Mouse (Mus musculus) v-Abl transformed pro-B cells (cell line): Measurements from ENCODE around the gene Pcca.

Source experiments
- in situ Hi-C, 2 experiments: fragments of 400-800 bp; cut with MboI; formaldehyde crosslinking; loops; one replicate each; pipeline ENCODE4 v1.15.1; 2025; ENCODE audit not compliant: unreplicated experiment in 2 of 2

The Pcca gene

DNA sequence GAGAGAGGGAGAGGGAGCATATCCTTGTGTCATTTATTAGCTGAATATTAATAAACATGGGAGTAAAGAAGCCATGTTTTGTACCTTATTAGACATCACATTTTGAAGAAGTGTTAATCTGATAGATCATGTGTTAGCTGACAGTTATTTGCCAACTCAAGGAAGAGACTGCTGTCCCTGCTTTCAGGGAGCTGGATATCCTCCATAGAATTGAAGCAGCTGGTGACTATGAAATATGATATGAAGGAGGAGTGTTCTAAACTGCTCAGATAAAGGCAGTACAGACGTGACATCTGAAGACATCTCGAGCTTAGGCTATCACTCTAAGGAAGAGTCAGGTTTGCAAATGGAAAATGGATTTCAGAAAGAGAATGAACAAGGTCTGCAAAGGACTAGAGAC is 289.7 kb downstream of the Pcca start:
- in situ Hi-C loops = no loop called here

DNA sequence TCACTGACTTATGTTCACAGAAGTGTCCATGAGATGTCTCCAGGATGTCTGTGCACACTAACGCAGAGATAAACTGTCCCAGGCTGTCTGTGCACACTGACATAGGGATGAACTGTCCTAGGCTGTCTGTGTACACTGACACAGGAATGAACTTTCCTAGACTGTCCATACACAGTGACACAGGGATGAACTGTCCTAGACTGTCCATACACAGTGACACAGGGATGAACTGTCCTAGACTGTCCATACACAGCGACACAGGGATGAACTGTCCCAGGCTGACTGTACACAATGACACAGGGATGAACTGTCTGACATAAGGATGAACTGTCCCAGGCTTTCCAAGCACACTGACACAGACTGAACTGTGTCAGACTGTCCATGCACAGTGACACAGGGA is 291.3 kb downstream of the Pcca start:
- in situ Hi-C loops = no loop called here

DNA sequence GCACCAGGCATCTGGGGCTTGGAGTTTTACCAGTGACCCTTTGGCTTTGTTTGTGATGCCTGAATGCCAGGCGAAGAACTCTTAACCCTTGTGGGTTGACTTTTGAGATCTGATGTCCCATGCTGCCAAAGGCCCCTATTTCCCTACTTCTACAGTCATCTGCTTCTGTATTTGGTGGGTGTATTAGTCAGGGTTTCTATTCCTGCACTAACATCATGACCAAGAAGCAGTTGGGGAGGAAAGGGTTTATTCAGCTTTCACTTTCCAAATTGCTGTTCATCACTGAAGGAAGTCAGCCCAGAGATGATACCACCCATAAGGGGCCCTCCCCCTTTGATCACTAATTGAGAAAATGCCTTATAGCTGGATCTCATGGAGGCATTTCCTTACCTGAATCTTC is 296.3 kb downstream of the Pcca start:
- in situ Hi-C loops = no loop called here

DNA sequence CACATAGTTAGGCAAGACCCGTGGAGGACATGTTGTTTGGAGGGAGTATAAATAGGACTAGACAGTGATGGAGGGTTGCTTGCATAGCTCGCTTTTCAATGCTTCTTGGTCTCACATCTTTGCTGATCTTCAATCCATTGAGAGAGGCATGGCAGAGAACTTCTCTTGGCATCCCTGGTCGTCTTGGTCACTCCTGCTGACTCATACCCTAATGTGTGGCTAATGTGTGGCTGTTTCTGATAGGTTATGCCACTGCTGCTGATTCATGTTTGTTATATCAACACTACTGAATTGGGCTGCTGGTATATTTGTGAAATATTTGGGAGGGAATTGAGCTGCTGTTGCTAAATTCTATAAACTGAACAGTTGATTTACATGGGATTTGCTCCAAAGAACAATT is 299.5 kb downstream of the Pcca start:
- in situ Hi-C loops = no loop called here

DNA sequence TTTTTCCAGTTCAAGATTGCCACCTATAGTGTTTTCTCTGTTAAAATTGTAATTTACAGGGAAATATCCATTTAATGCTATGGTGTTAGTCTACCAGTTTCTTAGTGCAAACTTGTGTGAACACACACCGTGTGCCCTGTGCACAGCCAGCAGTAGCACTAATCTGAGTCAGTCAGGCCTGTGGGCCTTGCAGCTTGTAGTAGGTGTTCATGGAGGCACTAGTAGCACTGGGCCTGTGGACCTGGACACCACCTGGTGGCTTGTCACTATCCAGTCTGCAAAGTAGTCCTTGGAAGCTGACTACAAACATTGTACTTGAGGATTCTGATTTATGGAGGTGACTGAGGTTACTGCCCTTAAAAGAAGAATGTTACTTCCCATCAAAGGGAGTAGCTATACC is 300.6 kb downstream of the Pcca start:
- in situ Hi-C loops = no loop called here

DNA sequence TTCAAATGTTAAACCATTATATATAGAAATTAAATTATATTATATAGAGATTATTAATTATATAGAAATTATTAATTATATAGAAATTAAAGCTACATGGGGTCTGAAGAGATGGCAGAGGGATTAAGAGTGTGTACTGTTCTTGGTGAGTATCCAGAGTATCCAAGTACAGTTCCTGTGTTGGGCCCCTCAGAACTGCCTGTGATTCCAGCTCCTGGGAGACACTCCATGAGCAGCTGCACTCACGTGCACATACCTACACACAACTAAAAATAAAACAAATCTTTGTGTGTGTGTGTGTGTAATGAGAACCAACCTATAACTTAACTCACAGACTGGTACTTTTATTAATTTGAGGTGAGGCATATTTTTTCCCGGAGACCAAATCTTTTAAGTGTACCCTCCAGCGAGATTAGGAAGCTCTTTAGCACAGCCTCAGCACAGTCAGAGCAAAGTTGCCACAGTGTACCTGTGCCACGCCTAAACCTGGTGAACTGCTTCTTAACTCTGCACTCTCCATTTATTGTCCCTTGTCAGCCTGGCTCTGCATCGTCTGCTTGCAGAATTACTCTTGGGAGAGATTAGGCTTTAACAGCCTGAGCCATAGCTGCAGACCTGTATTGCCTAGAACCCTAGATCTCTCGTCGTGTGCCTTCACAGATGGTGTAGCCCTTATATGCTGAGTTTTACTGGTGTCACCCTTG is 301.5 kb downstream of the Pcca start:
- in situ Hi-C loops = no loop called here

DNA sequence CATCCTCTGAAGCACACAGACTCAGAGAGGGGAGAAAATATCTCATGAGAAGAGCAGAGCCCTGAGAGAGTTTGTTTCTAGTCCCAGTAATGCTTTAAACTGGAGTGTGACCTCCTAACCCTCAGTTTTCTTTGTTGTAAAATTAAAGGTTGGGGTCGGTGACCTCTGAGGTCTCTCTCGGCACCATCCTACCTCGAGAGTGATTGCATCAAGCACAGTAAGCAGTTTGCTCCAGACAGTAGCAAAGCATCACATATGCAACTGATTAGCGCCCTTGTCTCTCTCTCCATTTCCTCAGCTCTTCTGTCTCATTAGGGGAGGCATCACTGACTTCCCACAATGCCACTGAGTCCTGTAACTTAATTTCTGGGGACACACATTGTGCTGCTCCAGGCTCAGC is 302.1 kb downstream of the Pcca start:
- in situ Hi-C loops = no loop called here

DNA sequence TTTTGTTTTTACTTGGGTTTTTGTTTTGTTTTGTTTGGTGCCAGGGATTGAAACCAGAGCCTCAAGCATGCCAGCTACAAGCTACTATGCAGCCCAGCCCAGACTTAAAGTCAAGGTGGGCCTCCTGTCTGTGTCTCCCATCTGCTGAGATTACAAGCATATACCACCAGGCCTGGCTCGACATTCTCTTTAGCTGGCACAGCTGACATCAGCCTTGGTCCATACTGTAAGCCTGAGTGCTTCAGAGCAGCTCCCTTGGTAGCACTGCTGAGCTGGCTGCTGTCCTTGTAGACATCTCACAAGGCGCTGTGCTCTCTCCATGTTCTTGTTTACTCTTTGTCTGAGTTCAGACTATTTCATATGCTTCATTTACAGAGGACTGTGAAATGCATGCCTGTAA is 302.9 kb downstream of the Pcca start:
- in situ Hi-C loops = no loop called here

DNA sequence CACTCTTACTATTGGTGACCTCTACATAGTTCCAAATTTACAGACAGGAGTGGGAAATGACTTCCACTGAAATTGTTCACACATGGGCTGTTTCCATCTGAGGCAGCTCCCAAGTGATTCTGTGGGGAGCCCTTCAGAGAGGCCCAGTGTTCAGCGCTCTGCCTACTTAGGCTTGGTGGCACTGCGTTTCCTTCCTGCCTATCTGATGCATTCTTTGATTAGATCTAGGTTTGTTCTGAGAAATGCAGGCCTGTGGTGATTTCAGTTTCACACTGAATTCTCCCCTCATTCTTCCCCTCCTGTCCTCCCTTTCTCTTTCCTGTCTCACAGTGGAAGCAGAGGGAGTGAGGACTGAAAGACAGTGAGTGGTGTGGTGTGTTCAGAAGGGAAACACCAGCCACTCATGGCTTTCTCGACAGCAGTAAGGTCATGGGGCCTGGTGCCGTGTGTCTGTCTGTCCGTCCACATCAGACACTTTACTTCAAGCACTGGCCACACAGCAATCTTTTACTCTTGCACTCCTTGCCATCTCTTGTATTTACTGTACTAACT is 318.5 kb downstream of the Pcca start:
- in situ Hi-C loops = loop anchor here (5.0 to 25.0 kb wide), 2 partner anchors 95 to 290 kb away; no protein-coding TSS in a partner anchor

DNA sequence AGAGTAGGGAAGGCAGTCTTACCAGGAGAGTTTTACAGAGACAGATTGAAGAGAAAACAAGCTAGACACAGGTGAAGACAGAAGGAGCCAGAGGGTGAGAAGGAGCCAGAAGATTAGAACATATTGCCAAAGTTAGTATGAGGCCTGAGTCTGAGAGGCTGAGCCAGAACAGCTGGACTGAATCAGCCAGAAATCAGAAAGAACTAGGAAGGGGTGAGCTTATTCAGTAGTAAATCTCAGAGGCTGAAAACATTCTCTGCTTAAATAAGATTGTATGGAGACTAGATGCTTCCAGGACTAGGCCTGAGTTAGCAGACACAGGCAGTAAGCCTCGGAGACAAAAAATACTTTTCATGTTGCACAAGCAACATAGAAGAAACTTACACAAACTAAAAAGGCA is 325.7 kb downstream of the Pcca start:
- in situ Hi-C loops = loop anchor here in 1 of 2 experiments (25.0 kb wide), 1 partner anchor 297 kb away; no protein-coding TSS in a partner anchor

DNA sequence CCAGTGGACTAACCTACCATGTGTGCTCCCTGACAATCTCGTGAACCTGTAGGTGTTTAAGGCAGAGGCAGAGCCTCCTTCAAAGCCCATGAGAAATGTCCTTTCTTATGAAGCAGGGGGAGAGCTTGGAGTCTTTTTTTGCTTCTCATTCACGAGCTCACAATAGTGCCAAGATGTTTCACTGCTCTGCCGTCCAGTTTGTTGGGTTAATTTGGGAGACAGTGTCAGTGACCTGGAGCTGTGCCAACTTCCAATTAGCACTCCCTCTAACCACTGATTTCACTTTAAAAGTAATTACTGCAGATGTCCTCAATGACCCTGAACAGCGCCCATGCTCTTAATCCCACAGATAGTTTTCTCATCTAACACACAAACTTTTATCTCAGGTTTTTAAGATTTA is 328.5 kb downstream of the Pcca start:
- in situ Hi-C loops = loop anchor here in 1 of 2 experiments (25.0 kb wide), 1 partner anchor 300 kb away; no protein-coding TSS in a partner anchor

DNA sequence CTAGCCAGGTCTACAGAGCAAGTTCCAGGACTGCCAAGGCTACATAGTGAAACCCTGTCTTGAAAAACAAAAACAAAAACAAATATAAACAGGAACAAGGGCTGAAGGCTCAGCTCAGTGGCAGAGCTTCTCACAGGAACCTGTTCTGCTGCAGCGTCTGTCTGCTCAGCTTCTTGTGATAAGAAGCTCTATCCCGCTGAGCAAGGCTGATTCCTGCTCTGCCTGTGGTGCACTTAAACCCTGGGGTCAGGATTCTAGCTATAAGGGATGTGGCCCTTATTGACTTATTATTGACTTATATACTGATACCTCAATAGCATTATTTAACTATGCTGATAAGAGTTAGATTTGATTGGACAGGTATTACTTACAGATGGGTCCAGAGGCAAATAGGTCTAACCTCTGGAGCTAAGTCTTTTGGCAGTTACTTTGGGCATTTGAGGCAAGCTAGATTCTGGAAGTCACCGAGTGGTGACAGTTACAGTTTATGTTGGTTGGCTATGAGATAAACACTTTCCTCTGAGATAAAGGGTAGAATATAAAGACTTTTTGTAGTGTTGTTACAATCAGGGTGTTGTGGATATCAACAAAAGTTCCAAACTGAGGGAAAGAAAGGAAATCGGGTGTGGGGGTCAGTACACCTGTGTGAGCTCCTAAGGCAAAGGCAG is 331.5 kb downstream of the Pcca start:
- in situ Hi-C loops = loop anchor here in 1 of 2 experiments (25.0 kb wide), 1 partner anchor 303 kb away; no protein-coding TSS in a partner anchor

DNA sequence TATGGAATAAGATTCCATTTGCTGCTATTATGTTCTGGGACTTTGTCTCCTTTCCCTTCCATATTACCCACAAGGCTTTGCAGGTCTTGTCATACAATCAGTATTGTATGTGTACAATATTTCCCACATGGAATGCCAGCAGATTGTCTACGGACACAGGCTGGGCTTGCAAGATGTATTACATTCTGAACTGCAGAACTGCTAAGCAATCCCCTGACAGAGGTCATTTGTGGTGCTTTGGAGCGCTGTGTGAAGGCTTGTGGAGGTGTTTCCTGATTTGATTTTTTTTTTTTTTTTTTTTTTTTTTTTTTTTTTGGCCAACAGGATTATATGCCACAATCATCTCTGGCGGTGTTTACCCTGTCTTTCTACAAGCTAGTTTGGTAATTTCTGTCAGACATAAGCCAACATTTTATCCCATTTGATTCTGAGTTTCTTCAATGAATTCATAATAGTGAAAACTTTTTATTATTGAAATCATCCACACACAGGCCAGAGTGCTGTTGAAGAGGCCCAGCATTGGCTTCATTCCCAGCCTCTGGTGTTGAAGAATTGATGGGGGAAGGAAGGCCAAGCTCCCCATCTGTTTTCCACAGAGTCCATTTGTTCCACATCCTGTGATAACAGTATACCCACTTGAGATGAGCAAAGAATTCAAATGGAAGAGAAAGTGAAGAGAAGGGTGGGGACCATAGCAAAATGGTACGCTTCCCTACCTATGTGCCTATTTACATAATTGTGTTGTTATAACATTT is 333.6 kb downstream of the Pcca start:
- in situ Hi-C loops = loop anchor here in 1 of 2 experiments (25.0 kb wide), 1 partner anchor 305 kb away; no protein-coding TSS in a partner anchor

DNA sequence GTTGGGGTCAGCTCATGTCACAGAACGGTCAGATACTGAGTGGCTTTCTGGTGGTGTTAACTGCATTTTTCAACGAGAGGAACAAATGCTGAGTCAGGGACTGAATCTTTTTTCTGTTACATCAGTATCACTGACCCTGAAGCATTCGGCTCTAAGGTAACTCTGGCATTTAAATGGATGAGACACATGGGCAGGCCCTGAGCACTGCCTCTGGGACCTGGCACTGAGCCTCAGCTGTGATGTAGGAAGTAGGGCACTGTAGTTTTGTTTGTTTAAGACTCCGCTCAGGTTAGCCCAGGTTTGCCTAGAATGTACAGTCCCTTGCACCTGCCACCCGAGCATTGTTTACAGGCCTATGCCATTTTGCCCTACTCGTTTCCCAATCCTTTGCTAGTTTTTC is 335.7 kb downstream of the Pcca start:
- in situ Hi-C loops = loop anchor here in 1 of 2 experiments (10.0 to 25.0 kb wide), 2 partner anchors 308 to 805 kb away; no protein-coding TSS in a partner anchor

DNA sequence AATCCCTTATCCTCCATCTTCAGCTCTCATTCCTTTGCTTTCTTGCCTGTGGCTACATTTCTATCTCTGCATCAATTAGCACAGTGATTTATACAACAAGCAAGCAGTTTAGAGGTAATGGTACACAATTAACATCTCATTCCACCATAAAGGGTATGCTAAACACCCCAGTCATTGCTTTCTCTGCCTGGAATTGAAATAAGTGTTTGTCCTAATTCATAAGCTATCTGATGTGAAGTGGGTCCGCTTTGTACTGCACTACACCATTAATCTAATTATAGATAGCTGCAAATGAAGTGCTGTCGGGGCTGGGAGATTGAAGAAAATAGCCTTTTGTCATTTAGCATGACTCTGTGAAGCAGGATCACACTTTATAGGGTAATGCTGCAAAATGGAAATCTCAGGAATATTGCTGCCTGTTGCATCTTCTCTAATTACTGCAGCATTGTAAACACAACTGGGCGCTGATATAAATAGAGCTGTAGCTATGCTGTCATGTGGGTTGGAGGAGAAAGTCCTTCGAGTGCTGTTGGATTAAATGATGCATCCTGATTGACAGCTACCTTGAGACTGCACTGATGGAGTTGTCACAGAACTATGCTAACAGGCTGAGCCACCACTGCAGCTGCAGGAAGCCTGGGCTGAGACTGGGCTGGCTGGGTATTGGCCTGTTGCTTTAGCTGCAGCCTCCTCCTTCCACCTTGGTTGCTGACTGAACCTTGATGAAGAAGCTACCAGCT is 337.9 kb downstream of the Pcca start:
- in situ Hi-C loops = loop anchor here in 1 of 2 experiments (10.0 to 25.0 kb wide), 2 partner anchors 310 to 807 kb away; no protein-coding TSS in a partner anchor

DNA sequence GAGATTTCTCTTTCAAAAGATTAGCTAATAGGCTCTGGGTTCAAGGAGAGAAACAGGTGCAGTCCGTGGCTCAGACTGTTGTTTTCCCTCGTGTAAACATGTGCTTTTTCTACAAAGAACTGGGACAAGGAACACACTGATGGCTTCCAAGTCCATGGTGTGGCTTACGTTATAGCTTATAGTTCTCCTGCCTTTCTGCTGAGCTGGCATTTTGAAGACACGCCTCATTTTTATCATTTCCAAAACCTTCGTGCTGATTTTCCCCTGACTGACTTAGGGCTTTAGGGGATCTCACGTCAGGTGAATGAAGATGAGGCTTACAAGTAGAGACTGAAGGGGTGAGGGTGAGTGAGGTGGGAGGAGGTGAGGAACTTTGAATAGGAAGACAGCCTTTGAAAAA is 338.5 kb downstream of the Pcca start:
- in situ Hi-C loops = loop anchor here in 1 of 2 experiments (10.0 to 25.0 kb wide), 2 partner anchors 310 to 808 kb away; no protein-coding TSS in a partner anchor

DNA sequence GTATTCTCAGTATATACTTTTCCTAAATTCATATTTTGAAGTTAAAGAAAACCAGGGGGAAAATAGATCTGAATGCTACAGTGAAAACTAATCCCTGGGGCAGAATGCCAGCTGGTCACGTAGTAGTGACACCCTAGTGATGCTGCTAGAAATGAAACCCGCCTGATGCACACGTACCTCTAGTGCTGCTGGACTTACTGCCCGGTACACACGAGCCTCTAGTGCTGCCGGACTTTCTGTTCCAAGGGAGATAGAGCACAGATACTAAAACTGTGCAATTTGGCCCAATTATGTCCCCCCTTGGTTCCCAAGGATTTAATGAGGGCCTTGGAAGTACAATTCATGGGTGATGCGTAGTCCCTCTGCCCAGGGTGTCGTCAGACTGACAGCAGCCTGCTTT is 340.9 kb downstream of the Pcca start:
- in situ Hi-C loops = loop anchor here (5.0 to 10.0 kb wide), 3 partner anchors 363 to 810 kb away; no protein-coding TSS in a partner anchor

DNA sequence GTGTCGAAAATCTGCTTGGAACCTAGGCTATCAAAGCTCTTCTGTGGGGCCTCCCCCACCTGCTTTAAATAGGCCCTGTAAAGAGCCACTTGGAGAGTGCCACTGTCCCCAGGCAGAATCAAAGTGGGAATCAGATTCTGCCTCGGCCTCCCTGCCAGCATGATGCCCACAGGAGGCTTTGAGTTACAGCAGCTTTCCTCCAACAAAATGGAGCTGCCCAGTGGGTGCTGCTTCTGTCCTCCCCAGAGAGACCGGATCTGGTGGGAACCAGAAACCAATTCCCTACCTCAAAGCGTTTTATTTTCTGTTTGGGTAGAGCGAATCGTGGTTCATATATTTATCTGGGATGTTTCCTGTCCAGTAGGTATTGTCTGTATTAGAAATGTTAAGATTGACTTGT is 341.5 kb downstream of the Pcca start:
- in situ Hi-C loops = loop anchor here (5.0 to 10.0 kb wide), 3 partner anchors 363 to 811 kb away; no protein-coding TSS in a partner anchor

DNA sequence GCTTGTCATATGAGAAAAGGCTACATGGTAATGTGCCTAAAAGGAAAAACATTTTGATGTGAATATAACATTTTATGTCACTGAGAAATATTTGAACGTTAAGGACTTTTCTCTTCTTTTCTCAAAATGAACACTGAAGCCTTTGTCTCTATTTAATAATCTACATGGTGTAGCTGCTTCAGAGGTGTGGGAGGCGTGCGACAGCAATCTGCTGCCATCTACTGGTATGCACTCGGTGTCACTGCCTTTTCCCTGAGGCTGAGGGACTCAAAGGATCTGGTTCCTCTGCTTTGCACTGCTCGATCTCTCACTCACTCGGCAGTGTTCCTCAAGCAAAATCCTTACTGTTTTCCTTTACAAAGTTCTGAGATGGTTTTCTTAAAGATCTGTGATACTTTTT is 342.0 kb downstream of the Pcca start:
- in situ Hi-C loops = loop anchor here (5.0 to 10.0 kb wide), 3 partner anchors 364 to 811 kb away; no protein-coding TSS in a partner anchor

DNA sequence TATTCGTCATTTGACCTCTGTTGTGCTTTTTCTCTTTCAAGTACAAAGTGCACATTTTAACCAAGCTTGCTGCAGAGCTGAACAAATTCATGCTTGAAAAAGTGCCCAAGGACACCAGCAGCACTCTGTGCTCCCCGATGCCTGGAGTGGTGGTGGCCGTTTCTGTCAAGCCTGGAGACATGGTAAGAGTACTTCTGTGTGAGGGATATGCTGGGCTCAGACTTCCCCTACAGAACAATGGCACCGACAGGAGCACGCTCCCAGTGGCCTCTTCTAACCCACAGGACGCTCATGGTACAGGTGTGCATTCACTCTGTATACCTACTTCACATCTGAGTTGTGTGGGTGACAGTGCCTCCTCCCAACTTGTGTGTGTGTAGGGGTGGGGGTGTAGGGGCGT is 342.6 kb downstream of the Pcca start:
- in situ Hi-C loops = loop anchor here (5.0 to 10.0 kb wide), 3 partner anchors 364 to 812 kb away; no protein-coding TSS in a partner anchor
